Mouse (Mus musculus) ES-E14 (cell line): Measurements from ENCODE around the gene H1f0. TPM values are rescaled to one million over a fixed set of nuclear protein-coding genes. Genes with fewer than 3 reads are reported as not detected.

Experiments
- DNase-seq: peaks from one replicate; pipeline ENCODE4 v3.0.0-alpha.2; 2013; ENCODE audit warnings: low read depth, low spot score
- H3K27ac ChIP-seq: 2 replicates; pipeline ENCODE4 v1.5.1; 2012; ENCODE audit warnings: low read depth, mild to moderate bottlenecking, low read length, moderate library complexity, mixed read lengths; ENCODE audit not compliant: poor library complexity, insufficient read depth, severe bottlenecking
- H3K36me3 ChIP-seq: 2 replicates; pipeline ENCODE4 v1.6.1; 2012; ENCODE audit warnings: mild to moderate bottlenecking, low read length, moderate library complexity, mixed read lengths; ENCODE audit not compliant: control insufficient read depth, poor library complexity, insufficient read depth, severe bottlenecking
- H3K4me1 ChIP-seq, 2 experiments: fragments of 150-350 bp in 1 of 2; sonication (generic) in 1 of 2; 2 replicates each; pipeline ENCODE4 v1.6.1; 2012; ENCODE audit warnings: low read length in 2 of 2, mild to moderate bottlenecking in 1 of 2, mixed read lengths in 1 of 2; ENCODE audit not compliant: control insufficient read depth in 2 of 2, insufficient read depth in 2 of 2, poor library complexity in 1 of 2
- H3K4me3 ChIP-seq, 2 experiments: fragments of 150-350 bp in 1 of 2; sonication (generic) in 1 of 2; 2 replicates each; pipeline ENCODE4 v1.5.1; 2012; ENCODE audit warnings: low read length in 2 of 2, low read depth in 1 of 2, mild to moderate bottlenecking in 1 of 2, mixed read lengths in 1 of 2; ENCODE audit not compliant: insufficient read depth in 1 of 2, poor library complexity in 1 of 2, severe bottlenecking in 1 of 2
- H3K9ac ChIP-seq: 2 replicates; pipeline ENCODE4 v1.6.1; 2012; ENCODE audit warnings: low read depth, mild to moderate bottlenecking, low read length, mixed read lengths; ENCODE audit not compliant: poor library complexity, insufficient read depth, severe bottlenecking
- H3K9me3 ChIP-seq: fragments of 150-350 bp; sonication (generic); 2 replicates; pipeline ENCODE4 v1.6.1; 2012; ENCODE audit warnings: low read depth, mild to moderate bottlenecking, low read length; ENCODE audit not compliant: control insufficient read depth, insufficient read depth
- CHD2 ChIP-seq: IDR thresholded peaks from 2 replicates; pipeline ENCODE4 v1.6.1; 2014; ENCODE audit warnings: mild to moderate bottlenecking, low read depth, low read length, inconsistent platforms
- HCFC1 ChIP-seq: IDR thresholded peaks from 2 replicates; pipeline ENCODE4 v1.6.1; 2012; ENCODE audit warnings: low read length, inconsistent platforms, borderline replicate concordance; ENCODE audit not compliant: insufficient read depth
- MAFK ChIP-seq: IDR thresholded peaks from 2 replicates; pipeline ENCODE4 v1.6.1; 2014; ENCODE audit warnings: mild to moderate bottlenecking, low read depth, low read length, inconsistent platforms; ENCODE audit not compliant: insufficient read depth
- ZC3H11A ChIP-seq: IDR thresholded peaks from 2 replicates; pipeline ENCODE4 v1.6.1; 2012; ENCODE audit warnings: low read depth, mild to moderate bottlenecking, inconsistent platforms, low read length, borderline replicate concordance
- ZNF384 ChIP-seq: IDR thresholded peaks from 2 replicates; pipeline ENCODE4 v1.6.1; 2012; ENCODE audit warnings: low read depth, low read length, inconsistent platforms
- in situ Hi-C, 2 experiments: fragments of 600-800 bp; cut with MboI; formaldehyde crosslinking; loops; one replicate each; pipeline ENCODE4 v1.15.1; 2025; ENCODE audit warnings: low sequenced_read_pairs in 2 of 2, inconsistent platforms in 1 of 2; ENCODE audit not compliant: unreplicated experiment in 2 of 2
- total RNA-seq: library from RNA; depleted of rRNA; stranded (reverse); fragments of 300-350 nt; gene quantifications from 2 replicates; pipeline ENCODE4 v1.2.3, GENCODE M21; 2012

Gene H1f0
- total RNA-seq, 1 experiment = 41.0 TPM

DNA sequence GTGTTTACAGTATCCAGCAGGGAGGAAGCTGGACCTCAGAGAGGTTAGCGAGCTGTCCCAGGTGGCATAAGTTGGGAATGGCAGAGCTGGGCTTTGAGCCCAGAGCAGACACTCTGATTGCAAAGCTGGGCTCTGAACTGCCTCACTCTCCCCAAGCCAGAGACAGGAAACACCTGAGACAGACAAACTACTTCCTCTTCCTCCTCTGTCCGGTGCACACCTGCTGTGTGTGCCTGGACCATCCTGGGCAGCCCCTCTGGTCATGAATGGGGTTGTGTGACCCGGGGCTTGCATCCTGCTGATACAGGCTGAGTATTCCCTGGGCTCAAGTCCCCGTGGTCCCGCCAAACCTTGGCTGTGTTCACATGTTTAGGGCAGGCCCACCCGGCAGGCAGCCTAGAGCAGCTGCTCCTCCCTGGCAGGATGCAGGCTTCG lies 27.9 kb upstream of the H1f0 start:
- DNase-seq = no peak
- Histone ChIP-seq H3K4me3 (no peak overlapping the region), H3K36me3 (peaks cover 15% of the 10 kb centered on the region; the same call in 1 of the 2 replicates), H3K9ac (no peak overlapping the region), H3K4me1 (peaks cover 0 to 6% of the 10 kb centered on the region in 2 experiments; a peak in 2 of 4 replicates), H3K9me3 (no peaks in the 10 kb centered on the region), H3K27ac (no peak overlapping the region)
- TF ChIP-seq MAFK = no peak
- no peak for TF ChIP-seq HCFC1
- no peak for TF ChIP-seq ZC3H11A
- in situ Hi-C loops = no loop called here

- Histone ChIP-seq H3K9me3 (no peaks in the 10 kb centered on the region), H3K36me3 (peaks cover 15% of the 10 kb centered on the region; the same call in 1 of the 2 replicates), H3K4me3 (no peak overlapping the region), H3K9ac (no peak overlapping the region), H3K4me1 (peaks cover 0 to 9% of the 10 kb centered on the region in 2 experiments; a peak in 2 of 4 replicates), H3K27ac (no peak overlapping the region)
- in situ Hi-C loops = no loop called here
- no peak for DNase-seq
- TF ChIP-seq MAFK = no peak
- no peak for TF ChIP-seq ZC3H11A
- no peak for TF ChIP-seq HCFC1
Observed at GRCm38 (mm10) chr15:79001559-79001958, 26.7 kb upstream of the H1f0 start.

- Histone ChIP-seq H3K9ac (no peak overlapping the region), H3K4me3 (no peak overlapping the region), H3K36me3 (peaks cover 15% of the 10 kb centered on the region; the same call in 1 of the 2 replicates), H3K9me3 (no peaks in the 10 kb centered on the region), H3K27ac (no peak overlapping the region), H3K4me1 (peaks cover 0 to 9% of the 10 kb centered on the region in 2 experiments; a peak in 2 of 4 replicates)
- DNase-seq = no peak
- in situ Hi-C loops = no loop called here
- TF ChIP-seq ZNF384 (no peak), HCFC1 (no peak), CHD2 (no peak), MAFK (no peak), ZC3H11A (no peak)
Observed at GRCm38 (mm10) chr15:79002036-79002435, 26.2 kb upstream of the H1f0 start.

- H3K4me3 ChIP-seq = no peak overlapping the region
- peaks cover 0 to 6% of the 10 kb centered on the region in 2 experiments; a peak in 2 of 4 replicates for H3K4me1 ChIP-seq
- no peak overlapping the region for H3K27ac ChIP-seq
- no peak overlapping the region for H3K9ac ChIP-seq
- in situ Hi-C loops = no loop called here
- H3K9me3 ChIP-seq = no peaks in the 10 kb centered on the region
- TF ChIP-seq CHD2 (peak; percentile 33; the same call in 1 of the 2 replicates), HCFC1 (no peak)
- no peak for DNase-seq
- peaks cover 15% of the 10 kb centered on the region; the same call in 1 of the 2 replicates for H3K36me3 ChIP-seq
Observed at GRCm38 (mm10) chr15:79003079-79003478, 25.2 kb upstream of the H1f0 start.

GRCm38 (mm10) chr15:79005581-79005980 lies 22.7 kb upstream of the H1f0 start:
- Histone ChIP-seq H3K4me1 (peaks cover 0 to 8% of the 10 kb centered on the region in 2 experiments; a peak in 2 of 4 replicates), H3K36me3 (peaks cover 10% of the 10 kb centered on the region; the same call in 1 of the 2 replicates), H3K4me3 (no peak overlapping the region), H3K9me3 (no peaks in the 10 kb centered on the region), H3K27ac (0 out of 2 replicates have a peak overlapping the region, but pooled peaks have one; percentile 14), H3K9ac (no peak overlapping the region)
- TF ChIP-seq ZNF384 (no peak), HCFC1 (no peak), MAFK (no peak), ZC3H11A (no peak), CHD2 (no peak)
- in situ Hi-C loops = no loop called here
- no peak for DNase-seq
